Mouse (Mus musculus) hindlimb bud, embryonic 11.5 days (tissue): ENCODE results near the gene Ehhadh.
"Not testable (repeated sequence)": the region's sequence is repeated elsewhere in the genome, so short reads cannot be mapped to it uniquely, and the experiment has no call there.

Experiments
- DNase-seq: peaks from one replicate; pipeline ENCODE4 v3.0.0-alpha.2; 2012; ENCODE audit warnings: low read depth, low spot score; ENCODE audit errors: extremely low spot score

The Ehhadh gene

GRCm38 (mm10) chr16:21787516-21788353 is at the start of gene Ehhadh:
TSS of gene Ehhadh (minus strand) at chr16:21787807.
- DNase-seq: no peak

- no peak for DNase-seq
Observed at GRCm38 (mm10) chr16:21836311-21837072, 48.9 kb upstream of the Ehhadh start.

- no peak for DNase-seq
Observed at GRCm38 (mm10) chr16:21835584-21835931, 48.0 kb upstream of the Ehhadh start.

GRCm38 (mm10) chr16:21834866-21835583 is 47.4 kb upstream of the Ehhadh start:
- DNase-seq: no peak

- no peak for DNase-seq
Observed at GRCm38 (mm10) chr16:21833970-21834369, 46.4 kb upstream of the Ehhadh start.

GRCm38 (mm10) chr16:21833469-21833868 is 45.9 kb upstream of the Ehhadh start:
- DNase-seq: no peak

GRCm38 (mm10) chr16:21831764-21832163 is 44.2 kb upstream of the Ehhadh start:
- DNase-seq: no peak

GRCm38 (mm10) chr16:21830784-21831183 is 43.2 kb upstream of the Ehhadh start:
- no peak for DNase-seq

GRCm38 (mm10) chr16:21829711-21830110 is 42.1 kb upstream of the Ehhadh start:
- DNase-seq: no peak

GRCm38 (mm10) chr16:21827581-21827980 is 40.0 kb upstream of the Ehhadh start:
- no peak for DNase-seq

GRCm38 (mm10) chr16:21827153-21827552 is 39.5 kb upstream of the Ehhadh start:
- DNase-seq: no peak

GRCm38 (mm10) chr16:21825612-21826031 is 38.0 kb upstream of the Ehhadh start:
- DNase-seq: no peak

GRCm38 (mm10) chr16:21818629-21819028 is 31.0 kb upstream of the Ehhadh start:
- DNase-seq: no peak

GRCm38 (mm10) chr16:21818132-21818531 is 30.5 kb upstream of the Ehhadh start:
- no peak for DNase-seq

- DNase-seq: no peak
Observed at GRCm38 (mm10) chr16:21815669-21816010, 28.0 kb upstream of the Ehhadh start.

- DNase-seq: peak; percentile 62
Observed at GRCm38 (mm10) chr16:21814861-21815668, 27.5 kb upstream of the Ehhadh start.

- DNase-seq: no peak
Observed at GRCm38 (mm10) chr16:21813164-21813834, 25.7 kb upstream of the Ehhadh start.

- DNase-seq: not testable (repeated sequence)
Observed at GRCm38 (mm10) chr16:21807786-21808185, 20.2 kb upstream of the Ehhadh start.

- DNase-seq: no peak
Observed at GRCm38 (mm10) chr16:21806892-21807291, 19.3 kb upstream of the Ehhadh start.

GRCm38 (mm10) chr16:21804258-21804657 is 16.7 kb upstream of the Ehhadh start:
- no peak for DNase-seq
